Mouse (Mus musculus): ENCODE results near the gene Lcn12. TPM values are rescaled to one million over a fixed set of nuclear protein-coding genes. Genes with fewer than 3 reads are reported as not detected.

Gene Lcn12
- polyA plus RNA-seq, 1 experiment from 2014 or later = not detected

- Histone ChIP-seq H3K27ac (replicated peaks) (no peak overlapping the region), H3K36me3 (no peaks in the 10 kb centered on the region), H3K4me3 (no peak overlapping the region), H3K27me3 (ENCODE audit: low read depth, poor library complexity, severe bottlenecking) (no peaks in the 10 kb centered on the region), H3K4me1 (0 out of 2 replicates have a peak, but pooled peaks cover 6% of the 10 kb centered on the region), H3K9me3 (replicated peaks) (no peaks in the 10 kb centered on the region)
- DNase-seq (ENCODE audit: low spot score) = no peak
- WGBS = 75% methylated on average over 11 of the region's 11 CpGs
Observed at GRCm38 (mm10) chr2:25484901-25485647, 8.6 kb downstream of the Lcn12 start.

- Histone ChIP-seq H3K27ac (replicated peaks) (no peak overlapping the region), H3K27me3 (ENCODE audit: low read depth, poor library complexity, severe bottlenecking) (no peaks in the 10 kb centered on the region), H3K36me3 (no peaks in the 10 kb centered on the region), H3K9me3 (replicated peaks) (no peaks in the 10 kb centered on the region), H3K4me1 (0 out of 2 replicates have a peak, but pooled peaks cover 6% of the 10 kb centered on the region), H3K4me3 (no peak overlapping the region)
- 30% methylated on average over 7 of the region's 7 CpGs for WGBS
- peak; percentile 36 for DNase-seq (ENCODE audit: low spot score)
Observed at GRCm38 (mm10) chr2:25482969-25483368, 10.7 kb downstream of the Lcn12 start.

DNA sequence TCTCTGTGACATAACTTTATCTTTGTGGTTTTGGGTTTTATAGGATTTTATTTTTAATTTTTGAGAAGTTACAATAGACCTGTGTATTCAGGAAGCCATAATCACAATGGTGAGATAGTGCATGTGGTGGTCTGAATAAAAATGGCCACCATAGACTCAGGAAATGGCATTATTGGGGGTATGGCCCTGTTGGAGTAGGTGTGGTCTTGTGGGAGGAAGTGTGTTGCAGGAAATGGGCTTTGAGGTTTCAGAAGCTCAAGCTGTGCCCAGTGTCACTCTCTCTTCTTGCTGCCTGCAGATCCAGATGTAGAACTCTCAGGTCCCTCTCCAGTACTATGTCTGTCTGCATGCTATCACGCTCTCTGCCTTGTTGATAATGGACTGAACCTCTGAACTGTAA lies 13.2 kb downstream of the Lcn12 start:
- 0 out of 2 replicates have a peak, but pooled peaks cover 6% of the 10 kb centered on the region for H3K4me1 ChIP-seq
- 83% methylated on average over 1 of the region's 1 CpGs for WGBS
- H3K4me3 ChIP-seq = no peak overlapping the region
- H3K9me3 ChIP-seq (replicated peaks) = no peaks in the 10 kb centered on the region
- H3K36me3 ChIP-seq = no peaks in the 10 kb centered on the region
- H3K27me3 ChIP-seq (ENCODE audit: low read depth, poor library complexity, severe bottlenecking) = no peaks in the 10 kb centered on the region
- no peak for DNase-seq (ENCODE audit: low spot score)
- no peak overlapping the region for H3K27ac ChIP-seq (replicated peaks)

GRCm38 (mm10) chr2:25479551-25480311 lies 14.0 kb downstream of the Lcn12 start:
- DNase-seq (ENCODE audit: low spot score) = no peak
- 80% methylated on average over 10 of the region's 10 CpGs for WGBS
- H3K27ac ChIP-seq (replicated peaks) = no peak overlapping the region
- H3K4me3 ChIP-seq = no peak overlapping the region
- H3K36me3 ChIP-seq = no peaks in the 10 kb centered on the region
- H3K4me1 ChIP-seq = no peaks in the 10 kb centered on the region
- no peaks in the 10 kb centered on the region for H3K27me3 ChIP-seq (ENCODE audit: low read depth, poor library complexity, severe bottlenecking)
- H3K9me3 ChIP-seq (replicated peaks) = no peaks in the 10 kb centered on the region

DNA sequence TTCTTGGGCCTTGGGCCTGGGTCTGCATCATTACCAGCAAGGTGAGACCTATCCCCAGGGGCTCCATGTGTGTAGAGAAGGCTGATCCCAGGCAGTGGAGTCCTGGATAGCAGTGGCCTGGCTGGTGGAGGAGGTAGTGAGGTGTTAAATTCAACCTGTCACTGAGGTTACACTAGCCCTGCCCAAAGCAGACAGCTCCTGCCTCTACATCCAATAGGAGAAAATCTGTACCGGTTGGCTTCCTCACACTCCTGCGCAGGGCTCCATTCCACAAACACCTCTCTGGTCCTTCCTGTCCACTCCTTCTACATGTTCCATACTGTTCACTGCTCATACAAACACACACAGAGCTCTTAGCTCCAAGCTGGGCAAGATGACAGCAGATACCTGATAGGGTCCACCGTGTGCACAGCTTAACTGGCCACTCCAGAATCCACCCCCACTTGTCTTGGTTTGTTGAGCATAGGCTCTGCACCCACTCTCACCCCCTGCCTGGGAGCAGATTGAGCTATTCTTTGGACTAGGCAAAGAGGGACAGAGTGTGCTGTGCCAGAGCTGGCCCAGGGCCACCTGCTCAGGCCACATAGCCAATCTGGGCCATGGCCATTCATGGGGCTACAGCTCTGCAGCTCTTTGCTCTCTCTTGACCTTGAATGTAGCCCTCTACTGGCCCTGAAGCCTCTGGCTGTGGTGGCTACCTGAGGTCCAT lies 15.6 kb downstream of the Lcn12 start:
- WGBS = 89% methylated on average over 3 of the region's 3 CpGs
- H3K36me3 ChIP-seq = no peaks in the 10 kb centered on the region
- no peaks in the 10 kb centered on the region for H3K9me3 ChIP-seq (replicated peaks)
- H3K27ac ChIP-seq (replicated peaks) = no peak overlapping the region
- no peak for DNase-seq (ENCODE audit: low spot score)
- H3K4me3 ChIP-seq = no peak overlapping the region
- no peaks in the 10 kb centered on the region for H3K4me1 ChIP-seq
- H3K27me3 ChIP-seq (ENCODE audit: low read depth, poor library complexity, severe bottlenecking) = no peaks in the 10 kb centered on the region

GRCm38 (mm10) chr2:25477541-25477940 lies 16.2 kb downstream of the Lcn12 start:
- Histone ChIP-seq H3K9me3 (replicated peaks) (no peaks in the 10 kb centered on the region), H3K4me1 (no peaks in the 10 kb centered on the region), H3K4me3 (no peak overlapping the region), H3K27ac (replicated peaks) (no peak overlapping the region), H3K27me3 (ENCODE audit: low read depth, poor library complexity, severe bottlenecking) (no peaks in the 10 kb centered on the region), H3K36me3 (no peaks in the 10 kb centered on the region)
- WGBS = 88% methylated on average over 8 of the region's 8 CpGs
- DNase-seq (ENCODE audit: low spot score) = no peak

GRCm38 (mm10) chr2:25472550-25472949 lies 21.2 kb downstream of the Lcn12 start:
- H3K4me1 ChIP-seq = peaks cover 6% of the 10 kb centered on the region
- no peak overlapping the region for H3K4me3 ChIP-seq

DNA sequence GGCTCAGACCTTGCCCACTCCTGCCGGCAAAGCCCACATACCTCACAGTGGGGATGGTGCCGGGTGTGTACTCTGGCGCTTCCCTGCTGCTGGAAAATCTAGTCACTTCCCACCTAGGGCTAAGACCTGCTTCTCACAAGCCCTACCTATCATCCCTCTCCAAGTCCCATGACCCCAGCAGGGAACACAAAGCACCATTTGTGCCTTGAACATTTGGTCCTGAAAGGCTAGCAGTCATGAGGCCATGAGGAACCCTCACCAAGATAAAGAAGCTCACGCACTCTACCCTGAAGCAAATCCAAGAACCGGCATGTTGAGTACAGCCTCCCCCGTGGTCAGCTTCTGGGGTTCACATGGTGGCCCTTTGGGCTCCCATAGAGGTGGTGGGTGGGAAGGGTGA lies 23.7 kb downstream of the Lcn12 start, which contains the start of gene Ptgds:
Ptgds (minus strand) TSS at position 78 of the 400 bp plus-strand sequence.
- no peak within 1 kb of the TSS for H3K4me3 ChIP-seq
- no peaks in the 10 kb centered on the region for H3K9me3 ChIP-seq (replicated peaks)
- H3K27ac ChIP-seq (replicated peaks) = no peak within 1 kb of the TSS; the same call in 1 of the 2 replicates
- no peak for DNase-seq (ENCODE audit: low spot score)
- WGBS = 65% methylated on average over 6 of the region's 6 CpGs
- no peaks in the 10 kb centered on the region for H3K27me3 ChIP-seq (ENCODE audit: low read depth, poor library complexity, severe bottlenecking)
- H3K36me3 ChIP-seq = no peaks in the 10 kb centered on the region
- H3K4me1 ChIP-seq = peaks cover 28% of the 10 kb centered on the region

More at GRCm38 (mm10) chr2:25472550-25472949, 21.2 kb downstream of the Lcn12 start:
- Histone ChIP-seq H3K27me3 (ENCODE audit: low read depth, poor library complexity, severe bottlenecking) (no peaks in the 10 kb centered on the region), H3K9me3 (replicated peaks) (no peaks in the 10 kb centered on the region), H3K36me3 (no peaks in the 10 kb centered on the region), H3K27ac (replicated peaks) (no peak overlapping the region)
- no peak for DNase-seq (ENCODE audit: low spot score)
- WGBS = 76% methylated on average over 2 of the region's 2 CpGs

- no peak for DNase-seq (ENCODE audit: low spot score)
- Histone ChIP-seq H3K4me1 (peaks cover 28% of the 10 kb centered on the region), H3K4me3 (no peak overlapping the region), H3K9me3 (replicated peaks) (no peaks in the 10 kb centered on the region), H3K36me3 (no peaks in the 10 kb centered on the region), H3K27me3 (ENCODE audit: low read depth, poor library complexity, severe bottlenecking) (no peaks in the 10 kb centered on the region), H3K27ac (replicated peaks) (no peak overlapping the region; the same call in 1 of the 2 replicates)
- 80% methylated on average over 10 of the region's 10 CpGs for WGBS
Observed at GRCm38 (mm10) chr2:25468962-25469915, 24.5 kb downstream of the Lcn12 start.

- Histone ChIP-seq H3K36me3 (no peaks in the 10 kb centered on the region), H3K4me3 (no peak overlapping the region), H3K27ac (replicated peaks) (no peak overlapping the region), H3K27me3 (ENCODE audit: low read depth, poor library complexity, severe bottlenecking) (no peaks in the 10 kb centered on the region), H3K4me1 (peaks cover 28% of the 10 kb centered on the region), H3K9me3 (replicated peaks) (no peaks in the 10 kb centered on the region)
- 79% methylated on average over 14 of the region's 14 CpGs for WGBS
- no peak for DNase-seq (ENCODE audit: low spot score)
Observed at GRCm38 (mm10) chr2:25467606-25468303, 26.0 kb downstream of the Lcn12 start.

GRCm38 (mm10) chr2:25465816-25466635 lies 27.7 kb downstream of the Lcn12 start:
- Histone ChIP-seq H3K27ac (replicated peaks) (peak overlapping the region; percentile 74), H3K4me3 (no peak overlapping the region), H3K27me3 (ENCODE audit: low read depth, poor library complexity, severe bottlenecking) (no peaks in the 10 kb centered on the region), H3K9me3 (replicated peaks) (no peaks in the 10 kb centered on the region), H3K36me3 (no peaks in the 10 kb centered on the region), H3K4me1 (peaks cover 33% of the 10 kb centered on the region)
- peak; percentile 53 for DNase-seq (ENCODE audit: low spot score)
- 45% methylated on average over 10 of the region's 10 CpGs for WGBS

Measured in midbrain, embryonic 10.5 days (tissue).